Mouse (Mus musculus): ENCODE results near the gene Cacng7. TPM values are rescaled to one million over a fixed set of nuclear protein-coding genes. Genes with fewer than 3 reads are reported as not detected.
"Not testable (repeated sequence)": the region's sequence is repeated elsewhere in the genome, so short reads cannot be mapped to it uniquely, and the experiment has no call there.

Gene Cacng7
- polyA plus RNA-seq, 1 experiment from 2014 or later: 5.2 TPM

- no peaks in the 10 kb centered on the region for H3K27me3 ChIP-seq
- DNase-seq (ENCODE audit: low read depth, low spot score): no peak
- no peak for TF ChIP-seq CTCF (IDR thresholded peaks at IDR 0.05)
- in situ Hi-C loops (cut with MboI; ENCODE audit: low pct_unique_long_range_greater_than_20kb): loop anchor here (10.0 to 25.0 kb wide), 2 partner anchors 403 to 1146 kb away; partner anchors contain the start of genes Mboat7, Rdh13 and Tsen34
- ATAC-seq: no peak
- ChIA-PET CTCF (no interaction called here), POLR2A (no interaction called here)
These were observed 41.0 kb upstream of the Cacng7 start for GRCm38 (mm10) chr7:3291764-3292163.

GRCm38 (mm10) chr7:3292271-3292670 lies 40.5 kb upstream of the Cacng7 start:
- CTCF ChIA-PET; DNase-seq (ENCODE audit: low read depth, low spot score); POLR2A ChIA-PET; ATAC-seq; H3K27me3 ChIP-seq: not testable (repeated sequence)
- in situ Hi-C loops (cut with MboI; ENCODE audit: low pct_unique_long_range_greater_than_20kb): loop anchor here (10.0 to 25.0 kb wide), 2 partner anchors 403 to 1145 kb away; partner anchors contain the start of genes Mboat7, Rdh13 and Tsen34

- peak; percentile 78 for ATAC-seq
- ChIA-PET POLR2A (no interaction called here), CTCF (no interaction called here)
- TF ChIP-seq CTCF (IDR thresholded peaks at IDR 0.05): no peak
- DNase-seq (ENCODE audit: low read depth, low spot score): no peak
- in situ Hi-C loops (cut with MboI; ENCODE audit: low pct_unique_long_range_greater_than_20kb): loop anchor here (10.0 to 25.0 kb wide), 2 partner anchors 402 to 1145 kb away; partner anchors contain the start of genes Mboat7, Rdh13 and Tsen34
- H3K27me3 ChIP-seq: no peaks in the 10 kb centered on the region
These were observed 40.0 kb upstream of the Cacng7 start for GRCm38 (mm10) chr7:3292791-3293190.

- CTCF ChIA-PET: no interaction called here
- H3K27me3 ChIP-seq: no peaks in the 10 kb centered on the region
- DNase-seq (ENCODE audit: low read depth, low spot score): no peak
- ATAC-seq: no peak
- TF ChIP-seq CTCF (IDR thresholded peaks at IDR 0.05): no peak
- POLR2A ChIA-PET: no interaction called here
- in situ Hi-C loops (cut with MboI; ENCODE audit: low pct_unique_long_range_greater_than_20kb): loop anchor here (10.0 to 25.0 kb wide), 2 partner anchors 400 to 1143 kb away; partner anchors contain the start of genes Mboat7, Rdh13 and Tsen34
These were observed 38.0 kb upstream of the Cacng7 start for GRCm38 (mm10) chr7:3294794-3295193.

GRCm38 (mm10) chr7:3295321-3296110 lies 37.2 kb upstream of the Cacng7 start:
- TF ChIP-seq CTCF (IDR thresholded peaks at IDR 0.05): no peak
- ChIA-PET POLR2A (no interaction called here), CTCF (no interaction called here)
- in situ Hi-C loops (cut with MboI; ENCODE audit: low pct_unique_long_range_greater_than_20kb): loop anchor here (10.0 to 25.0 kb wide), 2 partner anchors 399 to 1142 kb away; partner anchors contain the start of genes Mboat7, Rdh13 and Tsen34
- no peak for DNase-seq (ENCODE audit: low read depth, low spot score)
- H3K27me3 ChIP-seq: no peaks in the 10 kb centered on the region
- ATAC-seq: no peak

- ChIA-PET POLR2A (no interaction called here), CTCF (no interaction called here)
- H3K27me3 ChIP-seq: no peaks in the 10 kb centered on the region
- in situ Hi-C loops (cut with MboI; ENCODE audit: low pct_unique_long_range_greater_than_20kb): loop anchor here (10.0 to 25.0 kb wide), 2 partner anchors 398 to 1141 kb away; partner anchors contain the start of genes Mboat7, Rdh13 and Tsen34
- TF ChIP-seq CTCF (IDR thresholded peaks at IDR 0.05): no peak
- DNase-seq (ENCODE audit: low read depth, low spot score) (no peak), ATAC-seq (no peak)
These were observed 36.0 kb upstream of the Cacng7 start for GRCm38 (mm10) chr7:3296711-3297110.

GRCm38 (mm10) chr7:3299941-3300617 lies 32.7 kb upstream of the Cacng7 start:
- ATAC-seq (no peak), DNase-seq (ENCODE audit: low read depth, low spot score) (no peak)
- H3K27me3 ChIP-seq: no peaks in the 10 kb centered on the region
- POLR2A ChIA-PET: no interaction called here
- in situ Hi-C loops (cut with MboI; ENCODE audit: low pct_unique_long_range_greater_than_20kb): loop anchor here (10.0 to 25.0 kb wide), 2 partner anchors 395 to 1137 kb away; partner anchors contain the start of genes Mboat7, Rdh13 and Tsen34
- peak; percentile 52 for TF ChIP-seq CTCF (IDR thresholded peaks at IDR 0.05)
- CTCF ChIA-PET: interaction anchor here (0.7 to 1.7 kb wide), 6 partner anchors 10 to 78 kb away, joined by 3 to 5 read pairs (median 3); no protein-coding TSS in a partner anchor

GRCm38 (mm10) chr7:3300891-3301627 lies 31.7 kb upstream of the Cacng7 start:
- in situ Hi-C loops (cut with MboI; ENCODE audit: low pct_unique_long_range_greater_than_20kb): no loop called here
- no peak for ATAC-seq
- POLR2A ChIA-PET: no interaction called here
- no peak for DNase-seq (ENCODE audit: low read depth, low spot score)
- CTCF ChIA-PET: interaction anchor here (0.7 to 1.7 kb wide), 6 partner anchors 9 to 79 kb away, joined by 3 to 5 read pairs (median 3); no protein-coding TSS in a partner anchor
- no peak for TF ChIP-seq CTCF (IDR thresholded peaks at IDR 0.05)
- no peaks in the 10 kb centered on the region for H3K27me3 ChIP-seq

- in situ Hi-C loops (cut with MboI; ENCODE audit: low pct_unique_long_range_greater_than_20kb): no loop called here
- ATAC-seq: no peak
- no peak for TF ChIP-seq CTCF (IDR thresholded peaks at IDR 0.05)
- ChIA-PET CTCF (interaction anchor here (0.9 kb wide), 1 partner anchor 11 kb away, joined by 3 read pairs; no protein-coding TSS in a partner anchor), POLR2A (no interaction called here)
- DNase-seq (ENCODE audit: low read depth, low spot score): no peak
- no peaks in the 10 kb centered on the region for H3K27me3 ChIP-seq
These were observed 30.9 kb upstream of the Cacng7 start for GRCm38 (mm10) chr7:3301628-3302555.

All from Patski (cell line).